Mouse (Mus musculus): ENCODE data around the gene Abat. TPM values are rescaled to one million over a fixed set of nuclear protein-coding genes. Genes with fewer than 3 reads are reported as not detected.

The Abat gene
- total RNA-seq, 1 experiment: 4.3 TPM

DNA sequence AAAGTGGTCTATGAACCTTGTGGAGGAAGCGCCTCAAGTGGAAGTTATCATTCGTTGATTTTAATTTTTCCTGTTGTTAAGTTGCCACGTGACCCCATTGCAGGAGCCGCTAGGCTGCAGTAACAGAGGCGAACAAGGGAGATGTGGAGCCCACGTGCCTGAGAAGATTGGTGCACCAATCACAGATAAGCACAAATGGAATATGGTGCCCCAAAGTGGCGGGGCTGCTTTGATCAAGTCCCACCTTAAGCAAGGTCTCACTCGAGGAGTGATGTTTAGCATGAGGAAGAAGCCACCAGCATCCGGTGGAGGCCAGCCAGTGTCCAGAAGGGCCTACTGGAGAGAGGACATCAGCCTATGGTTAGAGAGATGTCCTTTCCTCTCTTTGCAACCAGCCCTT, 19.2 kb downstream of the Abat start:
- H3K9ac ChIP-seq (ENCODE audit: insufficient read depth, low read depth, low read length, poor library complexity, severe bottlenecking): peak overlapping the region; percentile 41; the same call in 1 of the 2 replicates
- no peak for DNase-seq (ENCODE audit: low read depth, low spot score)
- TF ChIP-seq MAFK (IDR thresholded peaks at IDR 0.05; ENCODE audit: insufficient read depth, low read depth, low read length) (no peak), ZNF384 (IDR thresholded peaks at IDR 0.05; ENCODE audit: low read depth, low read length) (no peak), CHD2 (IDR thresholded peaks at IDR 0.05; ENCODE audit: low read depth, low read length) (no peak), ZC3H11A (IDR thresholded peaks at IDR 0.05; ENCODE audit: borderline replicate concordance, low read depth, low read length) (no peak), HCFC1 (IDR thresholded peaks at IDR 0.05; ENCODE audit: borderline replicate concordance, insufficient read depth, low read length) (no peak)
- H3K4me3 ChIP-seq (ENCODE audit: insufficient read depth in 1 of 2, low read depth in 1 of 2, low read length in 2 of 2, poor library complexity in 1 of 2, severe bottlenecking in 1 of 2): peak overlapping the region; percentile 34 to 44
- peak overlapping the region; percentile 75; the same call in 1 of the 2 replicates for H3K27ac ChIP-seq (ENCODE audit: insufficient read depth, low read depth, low read length, poor library complexity, severe bottlenecking)
- in situ Hi-C loops (cut with MboI; ENCODE audit: low sequenced_read_pairs in 2 of 2, unreplicated experiment in 2 of 2): no loop called here
- H3K9me3 ChIP-seq (ENCODE audit: control insufficient read depth, insufficient read depth, low read depth, low read length): no peaks in the 10 kb centered on the region
- H3K36me3 ChIP-seq (ENCODE audit: control insufficient read depth, insufficient read depth, low read length, poor library complexity, severe bottlenecking): no peaks in the 10 kb centered on the region
- H3K4me1 ChIP-seq (ENCODE audit: control insufficient read depth in 2 of 2, insufficient read depth in 2 of 2, low read length in 2 of 2, poor library complexity in 1 of 2): peaks cover 1 to 30% of the 10 kb centered on the region in 2 experiments; a peak in 3 of 4 replicates

DNA sequence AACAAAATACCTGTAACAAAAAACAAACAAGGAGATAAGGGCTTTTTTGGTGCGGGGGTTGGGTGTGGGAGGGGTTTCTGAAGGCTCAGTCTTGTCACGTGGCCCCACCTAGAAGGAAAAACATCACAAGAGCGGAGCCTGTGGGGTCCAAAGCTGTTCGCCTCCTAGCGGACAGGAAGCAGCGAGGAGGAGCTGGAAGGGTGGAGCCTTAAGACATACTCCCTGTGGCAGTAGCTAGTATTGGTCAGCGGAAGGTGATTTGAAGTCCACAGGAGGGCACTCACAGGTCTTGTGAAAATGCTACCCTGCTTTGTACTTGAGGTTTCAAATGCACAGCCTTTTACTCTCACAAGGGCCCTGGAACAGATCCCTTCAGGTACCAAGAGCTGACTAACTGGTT, 19.7 kb downstream of the Abat start:
- DNase-seq (ENCODE audit: low read depth, low spot score): peak; percentile 65
- in situ Hi-C loops (cut with MboI; ENCODE audit: low sequenced_read_pairs in 2 of 2, unreplicated experiment in 2 of 2): no loop called here

DNA sequence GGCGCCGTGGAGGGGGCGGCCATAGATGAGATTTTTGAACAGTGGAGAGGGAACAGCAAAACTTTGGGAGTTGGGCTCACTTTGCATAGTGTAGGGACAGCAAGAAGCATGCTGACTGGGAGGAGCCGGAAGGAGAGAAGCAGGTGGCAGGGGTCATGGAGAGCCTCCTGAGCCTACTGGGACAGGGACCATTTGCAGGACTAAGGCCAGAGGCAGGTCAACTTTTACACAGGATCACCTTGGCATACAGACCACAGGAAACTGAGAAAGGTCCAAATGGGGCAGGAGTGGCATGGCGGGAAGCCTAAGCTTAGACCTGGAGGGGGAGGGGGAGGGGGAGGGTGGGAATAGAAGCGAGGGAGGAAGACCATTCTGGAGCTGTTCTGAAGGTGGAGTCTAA, 20.2 kb downstream of the Abat start:
- peak overlapping the region; percentile 44 to 57 for H3K4me3 ChIP-seq (ENCODE audit: insufficient read depth in 1 of 2, low read depth in 1 of 2, low read length in 2 of 2, poor library complexity in 1 of 2, severe bottlenecking in 1 of 2)
- peaks cover 1 to 30% of the 10 kb centered on the region in 2 experiments; a peak in 3 of 4 replicates for H3K4me1 ChIP-seq (ENCODE audit: control insufficient read depth in 2 of 2, insufficient read depth in 2 of 2, low read length in 2 of 2, poor library complexity in 1 of 2)
- in situ Hi-C loops (cut with MboI; ENCODE audit: low sequenced_read_pairs in 2 of 2, unreplicated experiment in 2 of 2): no loop called here
- no peak for TF ChIP-seq HCFC1 (IDR thresholded peaks at IDR 0.05; ENCODE audit: borderline replicate concordance, insufficient read depth, low read length)
- peak overlapping the region; percentile 75; the same call in 1 of the 2 replicates for H3K9ac ChIP-seq (ENCODE audit: insufficient read depth, low read depth, low read length, poor library complexity, severe bottlenecking)
- no peak for DNase-seq (ENCODE audit: low read depth, low spot score)
- H3K27ac ChIP-seq (ENCODE audit: insufficient read depth, low read depth, low read length, poor library complexity, severe bottlenecking): peak overlapping the region; percentile 98
- no peaks in the 10 kb centered on the region for H3K9me3 ChIP-seq (ENCODE audit: control insufficient read depth, insufficient read depth, low read depth, low read length)
- H3K36me3 ChIP-seq (ENCODE audit: control insufficient read depth, insufficient read depth, low read length, poor library complexity, severe bottlenecking): no peaks in the 10 kb centered on the region

More for the DNA sequence above, 19.7 kb downstream of the Abat start:
- Histone ChIP-seq H3K9me3 (ENCODE audit: control insufficient read depth, insufficient read depth, low read depth, low read length) (no peaks in the 10 kb centered on the region), H3K4me3 (ENCODE audit: insufficient read depth in 1 of 2, low read depth in 1 of 2, low read length in 2 of 2, poor library complexity in 1 of 2, severe bottlenecking in 1 of 2) (peak overlapping the region; percentile 44 to 57), H3K4me1 (ENCODE audit: control insufficient read depth in 2 of 2, insufficient read depth in 2 of 2, low read length in 2 of 2, poor library complexity in 1 of 2) (peaks cover 1 to 30% of the 10 kb centered on the region in 2 experiments; a peak in 3 of 4 replicates), H3K9ac (ENCODE audit: insufficient read depth, low read depth, low read length, poor library complexity, severe bottlenecking) (peak overlapping the region; percentile 41; the same call in 1 of the 2 replicates), H3K36me3 (ENCODE audit: control insufficient read depth, insufficient read depth, low read length, poor library complexity, severe bottlenecking) (no peaks in the 10 kb centered on the region), H3K27ac (ENCODE audit: insufficient read depth, low read depth, low read length, poor library complexity, severe bottlenecking) (peak overlapping the region; percentile 98; the same call in 1 of the 2 replicates)
- no peak for TF ChIP-seq HCFC1 (IDR thresholded peaks at IDR 0.05; ENCODE audit: borderline replicate concordance, insufficient read depth, low read length)
- no peak for TF ChIP-seq ZNF384 (IDR thresholded peaks at IDR 0.05; ENCODE audit: low read depth, low read length)
- TF ChIP-seq MAFK (IDR thresholded peaks at IDR 0.05; ENCODE audit: insufficient read depth, low read depth, low read length): no peak

DNA sequence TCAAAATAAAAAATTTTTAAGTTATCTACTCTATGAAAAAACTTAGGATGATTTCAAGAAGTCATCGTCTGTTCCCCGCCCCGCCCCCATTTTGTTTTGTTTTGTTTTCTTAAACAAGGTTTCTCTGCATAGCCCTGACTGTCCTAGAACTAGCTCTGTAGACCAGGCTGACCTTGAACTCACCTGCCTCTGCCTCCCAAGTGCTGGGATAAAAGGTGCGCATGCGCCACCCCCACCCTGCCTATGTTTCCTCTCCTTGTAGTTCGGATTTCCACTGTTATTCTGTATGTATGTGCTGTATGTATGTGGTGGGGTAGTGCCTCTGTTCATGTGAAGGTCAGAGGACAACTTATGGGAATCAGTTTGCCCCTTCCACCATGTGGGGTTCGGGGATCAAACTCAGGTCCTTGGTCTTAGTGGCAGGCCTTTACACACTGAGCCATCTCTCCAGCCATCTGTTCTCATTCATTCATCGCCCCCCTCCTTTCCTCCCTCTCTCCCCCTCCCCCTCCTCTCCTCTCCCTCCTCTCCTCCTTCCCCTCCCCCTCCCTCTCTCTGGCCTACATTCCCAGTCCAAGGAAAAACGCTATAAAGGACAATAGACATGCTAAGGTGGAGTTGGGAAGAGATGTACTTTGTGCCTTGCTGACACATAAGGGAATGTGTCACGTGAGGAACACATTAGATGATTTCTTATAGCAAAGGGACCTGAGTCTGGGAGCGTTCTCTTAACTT, 21.4 kb downstream of the Abat start:
- DNase-seq (ENCODE audit: low read depth, low spot score): no peak
- peak overlapping the region; percentile 98; the same call in 1 of the 2 replicates for H3K27ac ChIP-seq (ENCODE audit: insufficient read depth, low read depth, low read length, poor library complexity, severe bottlenecking)
- H3K9me3 ChIP-seq (ENCODE audit: control insufficient read depth, insufficient read depth, low read depth, low read length): no peaks in the 10 kb centered on the region
- TF ChIP-seq ZC3H11A (IDR thresholded peaks at IDR 0.05; ENCODE audit: borderline replicate concordance, low read depth, low read length) (no peak), HCFC1 (IDR thresholded peaks at IDR 0.05; ENCODE audit: borderline replicate concordance, insufficient read depth, low read length) (no peak), MAFK (IDR thresholded peaks at IDR 0.05; ENCODE audit: insufficient read depth, low read depth, low read length) (no peak), CHD2 (IDR thresholded peaks at IDR 0.05; ENCODE audit: low read depth, low read length) (no peak), ZNF384 (IDR thresholded peaks at IDR 0.05; ENCODE audit: low read depth, low read length) (no peak)
- H3K36me3 ChIP-seq (ENCODE audit: control insufficient read depth, insufficient read depth, low read length, poor library complexity, severe bottlenecking): no peaks in the 10 kb centered on the region
- in situ Hi-C loops (cut with MboI; ENCODE audit: low sequenced_read_pairs in 2 of 2, unreplicated experiment in 2 of 2): no loop called here
- H3K9ac ChIP-seq (ENCODE audit: insufficient read depth, low read depth, low read length, poor library complexity, severe bottlenecking): peak overlapping the region; percentile 65; the same call in 1 of the 2 replicates
- peaks cover 1 to 33% of the 10 kb centered on the region in 2 experiments; a peak in 3 of 4 replicates for H3K4me1 ChIP-seq (ENCODE audit: control insufficient read depth in 2 of 2, insufficient read depth in 2 of 2, low read length in 2 of 2, poor library complexity in 1 of 2)
- H3K4me3 ChIP-seq (ENCODE audit: insufficient read depth in 1 of 2, low read depth in 1 of 2, low read length in 2 of 2, poor library complexity in 1 of 2, severe bottlenecking in 1 of 2): no peak overlapping the region
